Mouse (Mus musculus): ENCODE data around the gene Tbck. TPM values are rescaled to one million over a fixed set of nuclear protein-coding genes. Genes with fewer than 3 reads are reported as not detected.

Tbck gene
- polyA plus RNA-seq, 1 experiment from 2014 or later = 36.8 TPM

DNA sequence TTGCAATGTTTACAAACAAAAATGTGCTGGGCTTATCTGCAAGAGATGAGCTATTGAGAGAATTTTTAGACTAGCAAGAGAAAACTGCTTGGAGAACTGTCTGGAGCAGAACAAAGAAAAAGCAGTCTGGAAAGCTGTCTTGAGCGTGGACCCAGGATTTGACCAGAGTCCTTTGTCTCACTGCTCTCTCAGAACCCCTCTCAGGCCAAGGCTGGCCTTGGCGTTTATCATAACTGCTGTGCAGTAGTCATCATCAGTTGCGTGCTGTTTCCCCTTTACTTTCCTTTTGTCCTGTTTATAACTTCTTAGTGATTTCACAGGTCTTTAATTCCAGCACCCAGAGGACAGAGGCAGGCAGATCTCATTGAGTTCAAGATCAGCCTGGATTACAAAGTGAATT is 20.3 kb downstream of the Tbck start:
- Histone ChIP-seq H3K9ac (replicated peaks) (no peak overlapping the region), H3K27ac (no peak overlapping the region), H3K4me3 (replicated peaks) (no peak overlapping the region), H3K4me2 (replicated peaks) (no peak overlapping the region), H3K4me1 (replicated peaks) (no peaks in the 10 kb centered on the region), H3K36me3 (peaks cover 7% of the 10 kb centered on the region), H3K27me3 (no peaks in the 10 kb centered on the region), H3K9me3 (no peaks in the 10 kb centered on the region)
- ATAC-seq = no peak
- 85% methylated on average over 3 of the region's 3 CpGs for WGBS

- no peaks in the 10 kb centered on the region for H3K27me3 ChIP-seq
- H3K4me2 ChIP-seq (replicated peaks) = no peak overlapping the region
- no peak overlapping the region for H3K9ac ChIP-seq (replicated peaks)
- H3K4me1 ChIP-seq (replicated peaks) = no peaks in the 10 kb centered on the region
- H3K4me3 ChIP-seq (replicated peaks) = no peak overlapping the region
- H3K9me3 ChIP-seq = no peaks in the 10 kb centered on the region
- peaks cover 8% of the 10 kb centered on the region for H3K36me3 ChIP-seq
- ATAC-seq = no peak
- WGBS = 76% methylated on average over 4 of the region's 4 CpGs
- H3K27ac ChIP-seq = no peak overlapping the region
Measured at GRCm38 (mm10) chr3:132706977-132707376, 23.0 kb downstream of the Tbck start.

DNA sequence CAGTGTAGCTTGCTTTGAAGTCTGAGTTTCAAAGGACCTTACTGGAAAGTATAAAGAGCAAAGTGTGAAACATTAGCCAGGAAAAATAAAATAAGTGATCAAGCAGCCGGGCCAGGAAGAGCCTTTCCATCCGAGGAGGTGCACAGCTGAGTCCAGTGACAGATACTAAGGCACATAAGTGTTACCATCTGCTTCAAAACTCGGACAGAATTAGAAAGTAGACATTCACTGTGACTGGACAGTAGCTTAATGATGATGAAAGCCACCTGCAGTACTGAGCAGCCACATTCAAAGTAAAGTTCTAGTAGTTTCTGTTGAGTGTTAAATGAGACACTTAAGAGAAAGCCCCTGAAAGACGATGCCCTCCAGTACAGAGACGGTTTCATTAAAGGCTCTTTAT is 30.0 kb downstream of the Tbck start:
- ATAC-seq = no peak
- Histone ChIP-seq H3K27me3 (no peaks in the 10 kb centered on the region), H3K9me3 (no peaks in the 10 kb centered on the region), H3K27ac (no peak overlapping the region), H3K36me3 (peaks cover 5% of the 10 kb centered on the region; the same call in 1 of the 2 replicates), H3K4me3 (replicated peaks) (no peak overlapping the region), H3K9ac (replicated peaks) (no peak overlapping the region), H3K4me2 (replicated peaks) (no peak overlapping the region), H3K4me1 (replicated peaks) (no peaks in the 10 kb centered on the region)
- 89% methylated on average over 5 of the region's 5 CpGs for WGBS

- WGBS = 95% methylated on average over 4 of the region's 4 CpGs
Measured at GRCm38 (mm10) chr3:132717316-132717715, 33.4 kb downstream of the Tbck start.

DNA sequence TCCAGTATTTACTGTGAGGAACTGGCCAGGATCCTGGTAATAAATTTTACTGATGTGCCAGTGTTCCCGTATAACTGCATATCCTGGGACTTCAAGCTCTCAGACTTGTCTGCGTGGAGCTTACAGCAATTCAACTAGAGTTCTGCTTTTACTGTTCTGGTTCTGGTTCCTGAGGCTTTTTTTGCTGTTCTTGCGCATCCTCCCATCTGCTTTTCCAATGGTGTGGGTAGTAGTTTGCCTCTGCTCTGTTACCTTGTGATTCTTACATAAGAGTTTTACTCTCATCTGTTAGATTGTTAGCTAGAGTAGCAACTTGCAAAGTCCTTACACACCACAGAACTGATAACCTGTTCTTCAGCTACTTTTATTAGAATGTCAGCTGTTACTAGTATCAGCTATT is 40.4 kb downstream of the Tbck start:
- H3K4me1 ChIP-seq (replicated peaks) = no peaks in the 10 kb centered on the region
- WGBS = 92% methylated on average over 3 of the region's 3 CpGs
- H3K27ac ChIP-seq = no peak overlapping the region
- no peak overlapping the region for H3K9ac ChIP-seq (replicated peaks)
- no peak for ATAC-seq
- no peaks in the 10 kb centered on the region for H3K27me3 ChIP-seq
- no peak overlapping the region for H3K4me3 ChIP-seq (replicated peaks)
- no peak overlapping the region for H3K4me2 ChIP-seq (replicated peaks)
- peaks cover 34% of the 10 kb centered on the region for H3K36me3 ChIP-seq
- H3K9me3 ChIP-seq = no peaks in the 10 kb centered on the region

More at GRCm38 (mm10) chr3:132717316-132717715, 33.4 kb downstream of the Tbck start:
- Histone ChIP-seq H3K9ac (replicated peaks) (no peak overlapping the region), H3K36me3 (peaks cover 18% of the 10 kb centered on the region), H3K4me3 (replicated peaks) (no peak overlapping the region), H3K27ac (no peak overlapping the region), H3K9me3 (no peaks in the 10 kb centered on the region), H3K4me2 (replicated peaks) (no peak overlapping the region), H3K4me1 (replicated peaks) (no peaks in the 10 kb centered on the region), H3K27me3 (no peaks in the 10 kb centered on the region)
- no peak for ATAC-seq

GRCm38 (mm10) chr3:132744287-132745146 is 60.6 kb downstream of the Tbck start:
- Histone ChIP-seq H3K9ac (replicated peaks) (no peak overlapping the region), H3K4me2 (replicated peaks) (no peak overlapping the region), H3K4me3 (replicated peaks) (no peak overlapping the region), H3K27me3 (no peaks in the 10 kb centered on the region), H3K27ac (peak overlapping the region; percentile 71), H3K9me3 (no peaks in the 10 kb centered on the region), H3K4me1 (replicated peaks) (peaks cover 23% of the 10 kb centered on the region), H3K36me3 (no peaks in the 10 kb centered on the region)
- 29% methylated on average over 10 of the region's 10 CpGs for WGBS
- peak; percentile 93 for ATAC-seq

- Histone ChIP-seq H3K36me3 (no peaks in the 10 kb centered on the region), H3K27me3 (no peaks in the 10 kb centered on the region), H3K9me3 (no peaks in the 10 kb centered on the region), H3K4me1 (replicated peaks) (peaks cover 23% of the 10 kb centered on the region), H3K4me3 (replicated peaks) (no peak overlapping the region), H3K27ac (no peak overlapping the region), H3K4me2 (replicated peaks) (no peak overlapping the region), H3K9ac (replicated peaks) (no peak overlapping the region)
- 21% methylated on average over 3 of the region's 3 CpGs for WGBS
- peak; percentile 73 for ATAC-seq
Measured at GRCm38 (mm10) chr3:132747036-132747435, 63.1 kb downstream of the Tbck start.

DNA sequence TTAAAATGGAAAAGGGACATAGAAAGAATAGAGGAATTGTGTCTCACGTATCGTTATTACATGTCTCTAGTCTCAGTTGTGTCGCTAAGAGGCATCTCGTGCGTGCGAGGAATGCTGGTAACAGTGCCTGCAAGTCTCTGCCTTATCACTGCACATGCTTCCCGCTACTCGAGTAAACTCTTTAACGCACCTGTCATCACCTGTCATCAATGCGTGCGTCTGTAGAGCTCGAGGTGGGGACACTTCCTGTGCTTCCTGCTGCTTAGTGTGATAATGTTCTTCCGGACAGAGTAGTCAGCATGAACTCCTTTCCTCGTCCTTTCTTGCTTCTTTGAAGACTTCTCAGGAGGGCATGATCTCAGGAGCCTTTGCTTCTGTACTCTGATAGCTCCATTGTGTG is 63.8 kb downstream of the Tbck start:
- H3K27me3 ChIP-seq = no peaks in the 10 kb centered on the region
- peaks cover 2% of the 10 kb centered on the region for H3K36me3 ChIP-seq
- WGBS = 83% methylated on average over 14 of the region's 14 CpGs
- H3K4me1 ChIP-seq (replicated peaks) = peaks cover 23% of the 10 kb centered on the region
- no peak overlapping the region for H3K4me2 ChIP-seq (replicated peaks)
- H3K9me3 ChIP-seq = no peaks in the 10 kb centered on the region
- no peak overlapping the region for H3K9ac ChIP-seq (replicated peaks)
- ATAC-seq = no peak
- no peak overlapping the region for H3K4me3 ChIP-seq (replicated peaks)
- no peak overlapping the region for H3K27ac ChIP-seq

DNA sequence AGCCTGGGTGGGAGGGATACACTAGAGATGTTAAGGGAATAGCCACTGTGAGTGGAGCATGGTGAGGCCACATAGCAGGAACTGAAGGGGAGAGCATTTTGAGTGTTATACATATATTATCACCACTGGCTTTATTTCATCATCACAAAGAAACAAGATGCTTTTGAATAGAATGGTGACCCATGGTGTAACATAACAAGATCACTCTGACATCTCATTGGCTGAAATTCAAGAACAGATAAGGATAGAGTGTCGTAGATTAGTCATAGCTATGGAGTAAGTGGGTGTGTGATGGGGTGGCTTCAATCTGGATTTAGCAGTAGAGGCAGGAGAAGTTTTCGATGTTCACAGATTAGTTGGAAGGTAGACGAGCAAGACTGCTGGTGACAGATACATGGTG is 64.8 kb downstream of the Tbck start:
- H3K4me3 ChIP-seq (replicated peaks) = no peak overlapping the region
- no peak overlapping the region for H3K4me2 ChIP-seq (replicated peaks)
- ATAC-seq = no peak
- H3K9ac ChIP-seq (replicated peaks) = no peak overlapping the region
- H3K9me3 ChIP-seq = no peaks in the 10 kb centered on the region
- no peaks in the 10 kb centered on the region for H3K27me3 ChIP-seq
- peaks cover 12% of the 10 kb centered on the region for H3K36me3 ChIP-seq
- H3K27ac ChIP-seq = no peak overlapping the region
- peaks cover 15% of the 10 kb centered on the region for H3K4me1 ChIP-seq (replicated peaks)
- WGBS = 92% methylated on average over 3 of the region's 3 CpGs

DNA sequence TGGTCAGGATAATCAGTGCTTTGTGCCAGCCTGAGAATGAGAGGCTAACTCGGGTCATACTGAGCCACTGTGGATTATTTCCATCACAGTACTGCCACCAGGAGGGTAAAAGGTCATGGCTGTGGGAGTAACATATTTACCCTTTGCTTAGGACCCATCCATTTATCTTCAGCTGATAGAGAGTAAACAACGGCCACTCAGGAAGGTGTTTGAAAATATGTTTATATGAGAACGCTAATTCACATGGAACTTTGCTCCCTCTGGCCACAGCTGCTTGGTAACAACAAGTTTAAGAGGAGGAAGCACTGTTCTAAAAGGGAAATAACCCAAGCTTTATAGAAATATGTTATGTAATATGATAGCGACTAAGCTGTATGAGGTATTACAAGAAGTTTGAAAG is 68.8 kb downstream of the Tbck start:
- Histone ChIP-seq H3K4me2 (replicated peaks) (no peak overlapping the region), H3K27me3 (no peaks in the 10 kb centered on the region), H3K4me1 (replicated peaks) (no peaks in the 10 kb centered on the region), H3K9me3 (no peaks in the 10 kb centered on the region), H3K4me3 (replicated peaks) (no peak overlapping the region), H3K9ac (replicated peaks) (no peak overlapping the region), H3K27ac (no peak overlapping the region), H3K36me3 (peaks cover 25% of the 10 kb centered on the region)
- WGBS = 83% methylated on average over 4 of the region's 4 CpGs
- no peak for ATAC-seq

GRCm38 (mm10) chr3:132756274-132756673 is 72.3 kb downstream of the Tbck start:
- ATAC-seq = no peak
- H3K27ac ChIP-seq = no peak overlapping the region
- H3K27me3 ChIP-seq = no peaks in the 10 kb centered on the region
- peaks cover 25% of the 10 kb centered on the region for H3K36me3 ChIP-seq
- no peak overlapping the region for H3K4me2 ChIP-seq (replicated peaks)
- no peaks in the 10 kb centered on the region for H3K4me1 ChIP-seq (replicated peaks)
- no peaks in the 10 kb centered on the region for H3K9me3 ChIP-seq
- 96% methylated on average over 1 of the region's 1 CpGs for WGBS
- H3K4me3 ChIP-seq (replicated peaks) = no peak overlapping the region
- H3K9ac ChIP-seq (replicated peaks) = no peak overlapping the region

DNA sequence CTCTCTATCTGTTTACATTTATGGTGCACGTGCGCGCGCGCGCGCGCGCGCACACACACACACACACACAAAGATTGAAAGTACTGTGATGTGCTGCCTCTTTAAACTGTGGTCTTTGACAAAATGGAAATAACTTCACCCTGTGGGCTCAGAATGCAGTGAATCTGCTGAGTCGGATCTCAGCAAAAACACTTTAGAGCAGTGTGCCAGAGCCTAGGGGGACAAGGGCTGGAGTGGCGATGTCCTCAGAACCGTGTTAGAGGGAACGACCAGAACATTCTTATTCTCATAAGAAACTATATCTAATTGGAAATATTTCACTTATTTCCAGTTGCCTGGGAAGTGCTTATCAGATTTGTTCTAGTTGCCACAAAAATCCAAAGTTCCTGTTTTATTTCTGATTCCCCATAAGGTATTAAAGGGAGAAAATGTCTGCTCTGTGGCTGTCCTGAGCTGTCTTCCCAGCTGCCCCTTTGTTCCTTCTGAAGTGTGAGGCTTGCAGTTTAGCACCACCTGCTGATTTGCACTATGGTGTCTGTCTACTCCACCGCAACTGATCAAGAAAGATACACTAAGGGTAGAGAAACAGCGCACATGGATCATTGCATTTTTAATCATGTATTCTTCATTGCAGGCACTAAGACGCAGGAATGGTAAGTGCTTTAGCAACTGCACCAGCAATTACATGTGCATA is 82.2 kb downstream of the Tbck start:
- H3K36me3 ChIP-seq = no peaks in the 10 kb centered on the region
- H3K4me3 ChIP-seq (replicated peaks) = no peak overlapping the region
- H3K27me3 ChIP-seq = no peaks in the 10 kb centered on the region
- no peak overlapping the region for H3K9ac ChIP-seq (replicated peaks)
- H3K9me3 ChIP-seq = no peaks in the 10 kb centered on the region
- ATAC-seq = peak; percentile 87
- 0 out of 2 replicates have a peak overlapping the region, but pooled peaks have one; percentile 9 for H3K4me2 ChIP-seq (replicated peaks)
- peaks cover 9% of the 10 kb centered on the region; the same call in 1 of the 2 replicates for H3K4me1 ChIP-seq (replicated peaks)
- WGBS = 68% methylated on average over 17 of the region's 17 CpGs
- 0 out of 2 replicates have a peak overlapping the region, but pooled peaks have one; percentile 31 for H3K27ac ChIP-seq
